Mouse (Mus musculus) right cerebral cortex, postnatal 14 days (tissue): Measurements from ENCODE around the gene Diaph2.
"Not testable (repeated sequence)": the region's sequence is repeated elsewhere in the genome, so short reads cannot be mapped to it uniquely, and the experiment has no call there.

Source experiments
- DNase-seq: peaks from one replicate; pipeline ENCODE4 v3.0.0; 2022

Gene Diaph2

GRCm38 (mm10) chrX:130350808-130351435, 601.4 kb downstream of the Diaph2 start:
- DNase-seq, result no peak

GRCm38 (mm10) chrX:130351480-130351879, 601.9 kb downstream of the Diaph2 start:
- no peak for DNase-seq

GRCm38 (mm10) chrX:130393508-130394145, 644.1 kb downstream of the Diaph2 start:
- DNase-seq, result no peak

GRCm38 (mm10) chrX:130403214-130403613, 653.7 kb downstream of the Diaph2 start:
- no peak for DNase-seq

GRCm38 (mm10) chrX:130407471-130407870, 657.9 kb downstream of the Diaph2 start:
- DNase-seq, result not testable (repeated sequence)

GRCm38 (mm10) chrX:130408985-130409384, 659.4 kb downstream of the Diaph2 start:
- no peak for DNase-seq

- DNase-seq, result no peak
Measured at GRCm38 (mm10) chrX:130423134-130423533, 673.6 kb downstream of the Diaph2 start.

GRCm38 (mm10) chrX:130451822-130452487, 702.4 kb downstream of the Diaph2 start:
- no peak for DNase-seq

GRCm38 (mm10) chrX:130452488-130452823, 702.9 kb downstream of the Diaph2 start:
- DNase-seq, result no peak

GRCm38 (mm10) chrX:130473133-130473532, 723.6 kb downstream of the Diaph2 start:
- no peak for DNase-seq

GRCm38 (mm10) chrX:130480877-130481276, 731.3 kb downstream of the Diaph2 start:
- DNase-seq, result no peak

- no peak for DNase-seq
Measured at GRCm38 (mm10) chrX:130502680-130503464, 753.3 kb downstream of the Diaph2 start.

GRCm38 (mm10) chrX:130503465-130503860, 753.9 kb downstream of the Diaph2 start:
- no peak for DNase-seq

- DNase-seq, result no peak
Measured at GRCm38 (mm10) chrX:130505626-130506025, 756.1 kb downstream of the Diaph2 start.
